Mouse (Mus musculus): ENCODE measurements around the gene Poln.

- TF ChIP-seq POLR2A (IDR thresholded peaks at IDR 0.05; ENCODE audit: borderline replicate concordance, extremely low read depth, insufficient read depth, insufficient read length, poor library complexity, severe bottlenecking) (no peak), CTCF (IDR thresholded peaks at IDR 0.05; ENCODE audit: borderline replicate concordance, extremely low read depth, insufficient read depth, insufficient read length) (no peak)
These were observed 706 bp upstream of the Poln start for GRCm38 (mm10) chr5:34169954-34170353.
